Mouse (Mus musculus): ENCODE results near the gene Cnn2.
A peak's percentile ranks its signal among the peaks of the same experiment; 100 is the strongest.

Gene Cnn2

GRCm38 (mm10) chr10:79989272-79989786, 945 bp downstream of the Cnn2 start:
- DNase-seq (ENCODE audit: low read depth, low spot score), result no peak

DNA sequence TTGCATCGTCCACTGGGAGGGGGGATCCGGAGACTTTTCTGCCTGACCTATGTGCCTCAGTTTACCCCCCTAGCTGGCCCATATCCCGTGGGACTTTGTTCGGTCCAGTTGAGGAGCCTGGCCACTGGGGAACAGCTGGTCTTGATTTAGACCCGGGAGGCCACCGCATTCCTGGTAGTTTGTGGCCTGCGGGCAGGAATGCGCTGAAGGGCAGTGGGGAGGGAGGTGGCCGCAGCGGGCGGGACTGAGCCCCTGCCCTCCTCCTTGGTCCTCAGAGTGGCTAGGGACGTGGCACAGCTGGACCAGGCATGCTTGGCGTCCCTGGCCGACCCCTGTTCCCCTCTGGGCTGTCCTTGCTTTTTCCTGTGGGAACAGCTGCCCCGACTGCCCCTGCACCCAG, 1.5 kb downstream of the Cnn2 start:
- DNase-seq (ENCODE audit: low read depth, low spot score), result no peak

GRCm38 (mm10) chr10:79991099-79991498, 2.7 kb downstream of the Cnn2 start:
- no peak for DNase-seq (ENCODE audit: low read depth, low spot score)

DNA sequence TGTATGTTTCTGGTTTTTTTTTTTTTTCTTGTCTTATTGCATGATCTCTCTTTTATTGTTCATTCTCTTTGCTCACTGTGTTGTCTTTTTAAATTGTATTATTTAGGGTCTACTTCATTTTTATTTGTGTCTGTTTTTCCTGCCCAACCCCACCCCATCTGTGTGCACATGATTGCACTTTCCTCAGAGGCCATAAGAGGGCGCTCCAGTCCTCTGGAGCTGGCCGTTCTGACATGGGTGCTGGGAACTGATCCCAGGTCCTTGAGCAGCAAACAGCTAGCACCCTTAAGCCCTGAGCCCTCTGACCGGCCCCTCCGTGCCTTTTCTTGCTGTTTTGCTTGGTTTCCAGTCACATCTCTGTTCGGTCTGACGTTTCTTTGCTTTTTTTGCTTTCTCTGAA, 3.2 kb downstream of the Cnn2 start:
- no peak for DNase-seq (ENCODE audit: low read depth, low spot score)

- DNase-seq (ENCODE audit: low read depth, low spot score), result no peak
Observed at GRCm38 (mm10) chr10:79994397-79995115, 6.2 kb downstream of the Cnn2 start.

DNA sequence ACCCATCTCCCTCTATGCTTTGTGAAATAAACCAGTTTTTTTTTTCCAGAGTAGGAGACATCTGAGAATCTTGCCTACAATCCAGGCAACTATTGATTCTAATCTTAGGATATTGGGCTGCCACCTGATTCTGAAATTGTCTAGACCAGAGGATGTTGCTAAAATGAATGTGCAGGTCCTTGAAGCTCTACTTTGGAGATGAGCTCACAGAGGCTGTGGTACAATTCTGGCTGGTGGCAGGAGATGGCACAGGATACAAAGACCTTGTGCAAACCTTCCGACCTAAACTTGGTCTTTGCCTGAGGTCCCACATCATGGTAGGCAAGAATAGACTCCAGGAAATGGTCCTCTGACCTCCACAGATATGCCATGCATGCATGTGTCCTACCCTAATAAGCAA, 7.3 kb downstream of the Cnn2 start:
- DNase-seq (ENCODE audit: low read depth, low spot score), result no peak

GRCm38 (mm10) chr10:79996272-79997033, 8.1 kb downstream of the Cnn2 start, which contains the start of gene Abca7:
Gene Abca7, plus strand, starts transcription at chr10:79996494.
- peak; percentile 94 for DNase-seq (ENCODE audit: low read depth, low spot score)

DNA sequence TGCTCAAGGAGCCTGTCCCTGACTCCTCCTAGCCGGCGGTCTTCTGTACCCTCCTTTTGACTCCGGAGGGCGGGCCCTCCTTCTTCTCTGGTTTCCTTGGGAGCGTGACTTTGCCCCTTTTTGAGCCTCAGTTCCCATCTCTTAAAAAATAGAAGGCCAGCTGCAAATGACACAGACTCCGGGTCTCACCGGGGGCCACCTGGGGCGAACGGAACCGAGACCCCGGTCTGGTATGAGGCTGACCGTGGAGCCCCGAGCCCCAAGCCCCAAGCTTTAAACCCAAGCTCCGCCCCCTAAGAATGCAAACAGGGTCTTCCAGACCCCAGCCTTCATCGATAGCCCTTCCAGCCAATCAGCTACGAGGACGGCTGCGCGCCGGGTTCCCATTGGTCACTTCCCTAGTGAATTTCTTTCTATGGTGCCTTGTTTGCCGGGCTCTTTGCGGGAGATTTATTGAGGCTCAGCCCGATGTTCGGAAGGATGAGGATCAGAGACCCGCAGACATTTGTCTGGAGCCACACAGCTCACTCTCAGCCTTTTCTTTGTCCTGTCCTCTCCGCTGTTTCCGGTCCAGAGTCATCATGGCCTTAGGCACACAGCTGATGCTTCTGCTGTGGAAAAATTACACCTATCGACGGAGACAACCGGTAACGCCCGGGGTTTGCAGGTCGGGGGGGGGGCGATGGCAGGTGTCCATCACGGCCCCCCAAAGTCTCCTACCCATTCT, 8.8 kb downstream of the Cnn2 start:
- peak; percentile 43 for DNase-seq (ENCODE audit: low read depth, low spot score)

GRCm38 (mm10) chr10:79997819-79998218, 9.4 kb downstream of the Cnn2 start:
- no peak for DNase-seq (ENCODE audit: low read depth, low spot score)

GRCm38 (mm10) chr10:80001945-80002344, 13.6 kb downstream of the Cnn2 start:
- no peak for DNase-seq (ENCODE audit: low read depth, low spot score)

GRCm38 (mm10) chr10:80002829-80003228, 14.4 kb downstream of the Cnn2 start:
- DNase-seq (ENCODE audit: low read depth, low spot score), result no peak

DNA sequence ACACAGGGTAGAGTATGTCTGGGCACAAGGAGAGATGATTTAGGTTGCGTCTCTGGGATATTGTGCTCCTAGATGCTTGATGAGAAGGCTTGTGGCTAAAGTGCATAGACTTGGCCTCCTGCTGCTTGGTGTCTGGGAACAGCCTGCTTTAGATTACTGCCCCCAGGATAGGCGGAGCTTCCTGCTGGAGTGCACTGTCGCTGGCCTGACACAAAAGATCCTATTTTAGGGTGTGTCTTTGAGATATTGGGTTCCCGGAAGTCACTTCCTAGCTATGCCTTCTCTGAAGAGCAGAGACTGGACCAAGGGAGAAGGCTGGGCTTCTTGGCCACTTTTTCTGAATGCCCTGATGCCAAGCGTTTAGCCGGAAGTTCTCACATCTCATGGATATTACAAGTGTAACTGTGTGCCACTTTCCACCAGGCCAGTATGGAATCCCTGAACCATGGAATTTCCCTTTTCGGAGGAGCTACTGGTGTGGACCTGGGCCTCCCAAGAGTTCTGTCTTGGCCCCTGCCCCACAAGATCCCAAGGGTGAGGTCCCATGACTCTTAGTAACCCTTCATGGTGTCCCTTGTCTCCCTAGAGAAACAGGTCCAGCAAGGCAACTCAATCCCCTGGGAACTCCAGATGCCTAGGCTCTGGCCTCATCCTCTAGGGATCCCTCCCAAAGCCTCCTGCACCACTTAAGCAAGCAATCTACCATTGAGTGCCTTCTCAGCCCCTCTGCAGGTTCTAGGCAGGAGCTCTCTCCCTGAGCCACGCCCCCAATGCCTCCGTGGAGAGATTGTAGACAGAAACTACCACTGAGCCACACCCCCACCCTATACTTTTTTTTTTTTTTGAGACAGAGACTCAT, 15.2 kb downstream of the Cnn2 start:
- DNase-seq (ENCODE audit: low read depth, low spot score), result no peak

- DNase-seq (ENCODE audit: low read depth, low spot score), result no peak
Observed at GRCm38 (mm10) chr10:80004233-80004705, 15.9 kb downstream of the Cnn2 start.

- DNase-seq (ENCODE audit: low read depth, low spot score), result no peak
Observed at GRCm38 (mm10) chr10:80011740-80012139, 23.4 kb downstream of the Cnn2 start.

GRCm38 (mm10) chr10:80013609-80014008, 25.2 kb downstream of the Cnn2 start:
- no peak for DNase-seq (ENCODE audit: low read depth, low spot score)

DNA sequence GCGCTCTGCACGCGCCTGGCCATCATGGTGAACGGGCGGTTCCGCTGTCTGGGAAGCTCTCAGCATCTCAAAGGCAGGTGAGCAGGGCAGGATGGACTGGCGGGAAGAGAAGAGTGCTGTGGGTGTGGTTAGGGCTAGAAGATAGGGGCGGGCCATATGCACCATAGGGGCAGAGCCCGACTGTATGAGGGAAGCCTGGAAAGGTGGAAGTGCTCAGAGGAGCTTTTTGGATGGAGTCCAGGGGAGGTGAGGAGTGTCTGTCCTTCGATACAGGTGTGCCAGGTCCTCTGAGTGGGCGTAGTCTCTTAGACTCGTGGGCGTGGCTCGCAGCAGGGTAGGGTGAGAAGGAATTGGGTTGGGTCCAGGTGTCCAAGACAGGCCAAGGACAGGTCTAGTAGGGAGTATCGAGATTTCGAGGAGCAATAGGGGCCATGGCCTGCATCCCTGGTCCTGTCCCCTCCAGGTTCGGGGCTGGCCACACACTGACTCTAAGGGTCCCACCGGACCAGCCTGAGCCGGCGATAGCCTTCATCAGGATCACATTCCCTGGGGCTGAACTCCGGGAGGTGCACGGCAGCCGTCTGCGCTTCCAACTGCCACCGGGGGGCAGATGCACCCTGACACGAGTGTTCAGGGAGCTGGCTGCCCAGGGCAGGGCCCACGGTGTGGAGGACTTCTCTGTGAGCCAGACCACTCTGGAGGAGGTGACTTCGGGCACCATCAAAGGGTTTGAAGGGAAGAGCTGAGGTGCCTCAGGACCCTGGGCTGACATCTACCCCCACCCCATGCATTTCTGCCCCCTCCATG, 26.3 kb downstream of the Cnn2 start:
- no peak for DNase-seq (ENCODE audit: low read depth, low spot score)

- DNase-seq (ENCODE audit: low read depth, low spot score), result no peak
Observed at GRCm38 (mm10) chr10:80015583-80015982, 27.2 kb downstream of the Cnn2 start.

- no peak for DNase-seq (ENCODE audit: low read depth, low spot score)
Observed at GRCm38 (mm10) chr10:80016511-80016910, 28.1 kb downstream of the Cnn2 start, which contains the start of gene Arhgap45. Gene Arhgap45, plus strand, starts transcription at chr10:80016653.

GRCm38 (mm10) chr10:80016931-80017330, 28.5 kb downstream of the Cnn2 start:
- no peak for DNase-seq (ENCODE audit: low read depth, low spot score)

DNA sequence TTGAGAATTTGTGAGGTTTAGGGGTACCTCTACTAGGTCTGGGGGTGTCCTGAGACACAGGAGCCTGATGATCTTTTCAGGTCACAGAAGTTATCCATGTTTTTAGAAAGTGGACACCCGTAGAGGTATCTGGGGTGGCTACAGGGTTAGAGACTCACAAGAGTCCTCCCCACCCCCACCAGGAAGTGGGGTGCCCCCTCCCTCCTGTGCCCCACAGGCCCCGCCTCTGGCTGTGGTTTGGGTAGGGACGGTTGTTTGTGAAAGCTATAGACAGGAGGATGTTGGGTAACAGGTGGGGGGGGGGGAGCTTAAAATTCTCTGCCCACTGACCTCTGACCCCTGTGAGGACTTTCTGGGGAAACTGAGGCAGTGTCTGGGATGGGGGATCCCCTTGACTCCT, 29.0 kb downstream of the Cnn2 start:
- no peak for DNase-seq (ENCODE audit: low read depth, low spot score)
